Mouse (Mus musculus) naive thymus-derived CD4-positive, alpha-beta T cell, adult 2 months (primary cell): ENCODE measurements around the gene Map1lc3b.
A peak's percentile ranks its signal among the peaks of the same experiment; 100 is the strongest.
"Not testable (repeated sequence)": the region's sequence is repeated elsewhere in the genome, so short reads cannot be mapped to it uniquely, and the experiment has no call there.

ENCODE experiments used
- DNase-seq: peaks from one replicate; pipeline ENCODE4 v3.0.0-alpha.2; 2011; ENCODE audit warnings: low read depth

Gene Map1lc3b

GRCm38 (mm10) chr8:121573275-121573674 lies 16.9 kb upstream of the Map1lc3b start:
- DNase-seq: no peak

- peak; percentile 4 for DNase-seq
These were observed 14.5 kb upstream of the Map1lc3b start for GRCm38 (mm10) chr8:121575661-121576060.

DNA sequence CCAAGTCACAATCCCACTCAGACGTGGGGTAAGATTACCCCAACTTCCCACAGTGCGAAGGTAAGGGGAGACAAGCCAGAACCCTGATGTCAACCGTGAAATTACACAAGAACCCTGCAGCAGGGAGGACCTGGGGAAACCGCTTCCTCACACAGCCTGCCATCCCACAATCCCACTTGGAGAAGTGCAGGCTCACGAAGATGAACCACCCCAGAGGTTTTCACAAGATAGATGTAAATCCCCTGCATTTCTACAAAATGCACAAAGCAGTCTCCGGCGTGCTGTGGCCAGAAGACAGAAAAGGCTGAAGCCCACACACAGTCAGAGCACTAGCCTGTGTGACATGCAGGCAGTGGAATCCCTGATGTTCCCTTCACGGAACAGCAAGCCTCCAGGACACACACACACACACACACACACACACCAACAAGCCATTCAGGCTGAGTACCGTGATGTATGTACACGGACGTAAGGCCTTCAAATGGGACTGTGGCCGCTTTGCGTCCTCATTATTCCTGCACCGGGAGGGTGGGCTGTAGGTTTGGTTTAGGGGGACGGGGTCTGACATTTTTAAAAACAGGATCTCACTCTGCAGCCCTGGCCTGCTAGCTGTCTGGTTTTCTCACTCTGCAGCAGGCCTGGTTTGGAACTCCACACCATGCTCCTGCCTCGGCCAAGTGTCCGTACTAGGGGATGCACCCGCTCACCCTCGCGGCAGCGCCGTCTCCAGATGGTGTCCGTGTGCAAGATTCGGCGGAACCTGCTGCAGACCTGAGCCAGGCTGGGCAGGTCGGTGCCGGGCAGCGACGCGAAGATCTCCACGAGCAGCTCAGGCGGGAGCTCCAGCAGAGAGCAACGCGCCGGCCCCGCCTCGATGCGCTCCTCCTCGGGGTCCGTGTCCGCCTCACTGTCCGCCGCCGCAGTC lies 12.1 kb upstream of the Map1lc3b start:
- no peak for DNase-seq

GRCm38 (mm10) chr8:121578676-121579451 lies 11.3 kb upstream of the Map1lc3b start, which contains the start of gene Fbxo31:
Gene Fbxo31 (minus strand): TSS chr8:121578806.
- peak; percentile 94 for DNase-seq

- no peak for DNase-seq
These were observed 9.7 kb upstream of the Map1lc3b start for GRCm38 (mm10) chr8:121580465-121580864.

DNA sequence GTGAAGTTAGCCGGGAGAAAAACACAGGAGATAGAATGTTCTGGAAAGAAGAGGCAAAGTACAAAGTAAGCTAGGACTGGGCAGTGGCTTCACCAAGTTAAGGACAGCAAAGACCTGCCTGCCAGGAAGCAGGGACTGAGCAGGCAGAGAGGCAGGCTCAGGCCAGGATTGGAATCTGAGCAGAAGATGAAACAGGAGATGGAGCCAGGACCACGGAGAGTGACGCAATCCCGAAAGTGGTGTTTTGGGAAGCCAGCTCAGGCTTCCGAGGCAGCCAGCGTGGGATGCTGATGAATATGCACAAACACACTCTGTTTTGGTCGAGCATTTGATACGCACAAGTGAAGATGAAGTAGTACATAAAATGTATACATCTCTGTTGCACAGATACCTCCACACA lies 6.5 kb upstream of the Map1lc3b start:
- DNase-seq: no peak

GRCm38 (mm10) chr8:121584730-121585129 lies 5.4 kb upstream of the Map1lc3b start:
- DNase-seq: peak; percentile 44

GRCm38 (mm10) chr8:121585159-121585825 lies 4.9 kb upstream of the Map1lc3b start:
- peak; percentile 100 for DNase-seq

GRCm38 (mm10) chr8:121588750-121589149 lies 1.4 kb upstream of the Map1lc3b start:
- DNase-seq: no peak

DNA sequence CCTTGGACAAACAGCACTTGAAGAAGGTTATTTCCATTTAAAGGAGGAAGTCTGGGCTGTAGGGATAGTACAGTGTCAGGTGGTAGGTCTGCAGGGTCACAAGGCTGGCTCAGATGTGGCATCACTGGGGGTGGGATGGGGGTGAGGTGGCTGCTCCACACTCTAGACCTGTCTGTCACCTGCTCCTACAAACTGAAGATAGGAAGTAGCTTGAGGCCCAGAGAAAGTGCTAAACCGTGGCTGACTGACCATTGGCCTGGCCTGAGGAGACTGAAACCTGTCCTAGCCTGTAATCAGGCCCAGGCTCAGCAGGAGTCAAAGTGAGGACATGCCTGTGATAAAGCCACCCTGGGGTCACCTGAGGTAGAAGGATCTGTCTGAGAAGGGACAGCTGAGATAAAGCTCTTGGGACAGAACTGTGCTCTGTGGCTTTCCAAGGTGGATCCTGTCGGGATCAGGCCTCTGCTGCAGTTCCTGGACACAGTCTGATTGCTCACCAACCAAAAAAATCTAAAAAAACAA lies 895 bp upstream of the Map1lc3b start:
- no peak for DNase-seq

DNA sequence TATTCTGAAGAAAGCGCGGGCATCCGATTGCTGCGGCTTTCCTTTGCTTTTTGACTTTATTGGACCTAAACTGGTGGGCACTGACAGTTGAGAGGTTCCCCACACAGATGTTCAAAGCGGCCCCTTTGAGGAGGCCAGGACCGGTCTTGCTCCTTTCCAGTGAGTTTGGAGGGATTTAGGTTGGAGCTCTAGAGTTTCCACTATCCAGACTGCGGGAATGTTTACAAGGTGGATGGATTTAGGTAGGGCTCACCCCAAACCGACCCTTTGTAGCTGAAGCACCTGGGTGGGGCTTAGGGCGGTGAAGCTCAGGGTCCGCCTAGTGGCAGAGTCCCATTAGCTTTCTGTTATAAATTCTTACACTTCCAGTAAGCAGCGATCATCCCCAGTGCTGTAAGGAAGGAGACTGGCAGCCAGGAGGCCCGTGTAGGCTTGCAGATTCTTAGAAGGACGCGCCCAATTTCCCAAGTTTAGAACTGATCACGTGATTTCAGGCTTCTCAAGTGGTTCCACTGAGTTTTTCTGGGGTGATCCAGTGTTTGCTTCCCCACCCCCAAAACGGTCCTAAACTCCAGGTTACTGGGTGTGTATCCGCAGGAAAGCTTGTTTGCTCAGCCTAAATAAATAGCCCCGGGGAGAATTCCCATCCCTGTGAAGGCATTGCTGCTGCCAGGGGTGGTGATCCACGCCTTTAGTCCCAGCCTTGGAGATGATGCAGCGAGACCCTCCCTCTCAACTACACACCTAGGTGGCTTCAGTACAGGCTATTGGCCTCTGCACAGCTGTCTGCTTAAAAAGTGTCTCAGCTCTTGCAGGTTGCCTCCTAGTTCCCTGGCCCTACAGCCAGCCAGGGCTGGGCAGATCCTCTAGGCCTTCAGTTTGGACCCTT lies 1.3 kb downstream of the Map1lc3b start:
- DNase-seq: peak; percentile 72

DNA sequence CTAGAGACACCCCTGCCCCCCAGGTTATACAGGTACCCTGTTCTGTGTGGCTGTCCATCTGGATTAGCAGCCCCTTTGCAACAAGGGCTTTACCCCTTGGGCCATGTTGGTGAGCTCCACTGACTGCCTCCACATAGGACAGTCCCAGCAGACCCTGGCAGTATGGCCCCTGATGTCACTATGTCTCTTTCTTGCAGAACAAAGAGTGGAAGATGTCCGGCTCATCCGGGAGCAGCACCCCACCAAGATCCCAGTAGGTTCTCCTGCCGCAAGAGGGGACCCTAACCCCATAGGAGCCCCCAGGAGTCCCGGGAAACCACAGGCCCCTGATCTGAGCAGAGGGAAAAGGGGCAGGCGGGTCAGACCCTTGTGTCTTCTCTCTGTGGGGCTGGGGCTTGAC lies 3.1 kb downstream of the Map1lc3b start:
- no peak for DNase-seq

DNA sequence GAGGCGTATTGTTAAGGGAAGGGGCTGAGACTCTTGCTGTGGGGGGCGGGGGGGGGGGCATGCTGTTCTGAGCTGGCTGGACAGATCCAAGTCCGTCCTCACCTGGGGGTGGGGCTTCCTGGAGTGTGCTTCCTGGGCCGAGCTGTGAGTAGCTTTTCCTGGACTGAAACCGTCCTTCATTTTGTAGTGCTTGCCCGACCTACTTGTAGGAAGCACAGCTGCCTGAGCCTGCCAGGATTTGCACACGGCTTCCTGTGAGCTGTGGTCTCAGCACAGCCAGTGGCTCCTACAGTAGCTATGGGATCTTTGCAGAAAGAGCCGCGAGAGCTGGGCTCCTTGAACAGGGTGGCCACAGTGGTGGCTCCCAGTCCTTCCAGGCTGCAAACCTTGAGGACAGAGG lies 3.8 kb downstream of the Map1lc3b start:
- DNase-seq: no peak

GRCm38 (mm10) chr8:121597492-121597891 lies 7.3 kb downstream of the Map1lc3b start:
- DNase-seq: not testable (repeated sequence)

- peak; percentile 35 for DNase-seq
These were observed 8.0 kb downstream of the Map1lc3b start for GRCm38 (mm10) chr8:121598190-121598589.

DNA sequence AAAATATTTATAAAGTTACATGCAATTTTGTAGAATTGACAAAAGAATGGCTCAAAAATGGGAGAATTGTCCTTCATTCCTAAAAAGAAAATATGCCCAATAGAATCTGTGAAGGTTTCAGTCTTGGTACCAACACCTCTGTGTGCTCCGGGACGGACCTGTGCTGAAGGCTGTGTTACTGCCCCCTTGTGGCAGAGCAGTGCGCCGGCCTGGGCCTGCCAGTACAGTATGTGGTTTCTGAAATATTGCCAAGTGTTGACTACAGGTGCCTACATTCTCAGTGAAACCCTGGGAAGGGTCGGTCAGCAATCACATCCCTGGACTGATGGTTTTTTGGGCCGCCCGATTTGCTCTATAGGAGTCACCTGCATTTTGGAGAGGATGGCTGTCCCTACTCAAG lies 8.7 kb downstream of the Map1lc3b start:
- DNase-seq: peak; percentile 89

GRCm38 (mm10) chr8:121599842-121600241 lies 9.7 kb downstream of the Map1lc3b start:
- DNase-seq: no peak

- DNase-seq: no peak
These were observed 12.2 kb downstream of the Map1lc3b start for GRCm38 (mm10) chr8:121602411-121602810.

DNA sequence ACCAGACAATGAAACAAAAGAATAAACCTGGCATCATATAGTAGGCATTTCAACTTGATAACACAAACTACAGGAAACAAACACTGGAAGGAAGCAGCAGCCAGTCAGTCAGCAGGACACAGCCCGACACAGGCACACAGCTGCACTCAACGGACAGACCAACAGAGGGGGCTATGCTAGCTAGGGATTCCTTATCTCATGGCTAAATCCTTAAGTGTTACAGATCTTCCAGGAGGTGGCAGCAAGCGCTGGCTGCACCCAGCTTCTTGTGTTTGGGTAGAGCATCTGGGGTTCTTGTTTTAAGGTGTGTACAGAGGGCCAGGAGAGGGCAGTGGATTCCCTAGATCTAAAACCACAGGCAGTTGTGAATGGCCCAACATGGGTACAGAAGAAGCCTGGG lies 12.7 kb downstream of the Map1lc3b start:
- DNase-seq: peak; percentile 70

- DNase-seq: no peak
These were observed 13.6 kb downstream of the Map1lc3b start for GRCm38 (mm10) chr8:121603801-121604200.

GRCm38 (mm10) chr8:121607661-121608060 lies 17.5 kb downstream of the Map1lc3b start:
- DNase-seq: no peak
